Mouse (Mus musculus) myocyte (in vitro differentiated cells): ENCODE results near the gene Snrpc. TPM values are rescaled to one million over a fixed set of nuclear protein-coding genes. Genes with fewer than 3 reads are reported as not detected.

Experiments
- H3K27me3 ChIP-seq: one replicate; pipeline ENCODE4 v1.6.1; 2011; ENCODE audit not compliant: control insufficient read depth, insufficient read depth, insufficient read length
- H3K36me3 ChIP-seq: one replicate; pipeline ENCODE4 v1.6.1; 2011; ENCODE audit not compliant: control insufficient read depth, insufficient read depth
- H3K4me2 ChIP-seq: one replicate; pipeline ENCODE4 v1.6.1; 2011; ENCODE audit warnings: low read depth, control low read depth
- H3K4me3 ChIP-seq: one replicate; pipeline ENCODE4 v1.5.1; 2011; ENCODE audit warnings: mild to moderate bottlenecking, control low read depth, moderate library complexity
- H3K79me2 ChIP-seq: one replicate; pipeline ENCODE4 v1.6.1; 2011; ENCODE audit not compliant: control insufficient read depth, insufficient read depth
- H3ac ChIP-seq: one replicate; pipeline ENCODE4 v1.6.1; 2011; ENCODE audit not compliant: control insufficient read depth, insufficient read length
- CEBPB ChIP-seq: IDR thresholded peaks from 2 replicates; pipeline ENCODE4 v1.6.1; 2011; ENCODE audit warnings: mild to moderate bottlenecking, moderate library complexity; ENCODE audit not compliant: poor library complexity, insufficient read depth, severe bottlenecking
- E2F4 ChIP-seq: IDR thresholded peaks from one replicate; pipeline ENCODE4 v1.6.1; 2011; ENCODE audit warnings: mild to moderate bottlenecking, control low read depth, moderate library complexity; ENCODE audit not compliant: insufficient read depth
- MAX ChIP-seq: IDR thresholded peaks from one replicate; pipeline ENCODE4 v1.6.1; 2011; ENCODE audit warnings: low read depth, mild to moderate bottlenecking, control low read depth
- MYOD1 ChIP-seq, 3 experiments: IDR thresholded peaks; one replicate each; pipeline ENCODE4 v1.6.1; 2011; ENCODE audit warnings: control low read depth in 2 of 3, low read depth in 2 of 3, mild to moderate bottlenecking in 2 of 3, moderate library complexity in 1 of 3; ENCODE audit not compliant: insufficient read length in 2 of 3, control insufficient read depth in 1 of 3
- MYOG ChIP-seq, 3 experiments: IDR thresholded peaks; one replicate each; pipeline ENCODE4 v1.6.1; 2011; ENCODE audit warnings: control low read depth in 2 of 3, low read depth in 2 of 3, mild to moderate bottlenecking in 2 of 3; ENCODE audit not compliant: insufficient read length in 2 of 3, control insufficient read depth in 1 of 3, insufficient read depth in 1 of 3
- POLR2A ChIP-seq: IDR thresholded peaks from one replicate; pipeline ENCODE4 v1.6.1; 2011; ENCODE audit warnings: low read depth, mild to moderate bottlenecking, control low read depth, moderate library complexity; ENCODE audit not compliant: insufficient read length
- POLR2AphosphoS2 ChIP-seq: IDR thresholded peaks from one replicate; pipeline ENCODE4 v1.6.1; 2011; ENCODE audit warnings: low read depth, control low read depth; ENCODE audit not compliant: insufficient read length
- REST ChIP-seq: IDR thresholded peaks from one replicate; pipeline ENCODE4 v1.6.1; 2011; ENCODE audit warnings: mild to moderate bottlenecking, control low read depth, moderate library complexity; ENCODE audit not compliant: insufficient read depth, insufficient read length
- SRF ChIP-seq: IDR thresholded peaks from one replicate; pipeline ENCODE4 v1.6.1; 2011; ENCODE audit warnings: low read depth; ENCODE audit not compliant: control insufficient read depth, insufficient read length
- TCF12 ChIP-seq: IDR thresholded peaks from one replicate; pipeline ENCODE4 v1.6.1; 2011; ENCODE audit warnings: mild to moderate bottlenecking, control low read depth; ENCODE audit not compliant: poor library complexity, insufficient read depth, severe bottlenecking
- TCF3 ChIP-seq: IDR thresholded peaks from one replicate; pipeline ENCODE4 v1.6.1; 2011; ENCODE audit warnings: low read depth, control low read depth; ENCODE audit not compliant: insufficient read length
- USF1 ChIP-seq: IDR thresholded peaks from one replicate; pipeline ENCODE4 v1.6.1; 2011; ENCODE audit warnings: low read depth, mild to moderate bottlenecking, control low read depth, moderate library complexity
- polyA plus RNA-seq: library from polyadenylated mRNA; unstranded; fragments of >200 nt; fragmentation: generic; extraction: Trizol; gene quantifications from one replicate; pipeline ENCODE4 v1.2.1, GENCODE M21; 2012; ENCODE audit warnings: missing spikeins

The Snrpc gene
- polyA plus RNA-seq, 1 experiment = 251 TPM

- Histone ChIP-seq H3K27me3 (no peaks in the 10 kb centered on the region), H3ac (no peak overlapping the region), H3K79me2 (peaks cover 36% of the 10 kb centered on the region), H3K4me2 (no peak overlapping the region), H3K36me3 (peaks cover 16% of the 10 kb centered on the region), H3K4me3 (no peak overlapping the region)
- TF ChIP-seq SRF (no peak), MYOG (IDR thresholded peaks at IDR 0.05; ENCODE audit: control insufficient read depth in 1 of 3, insufficient read depth in 1 of 3, insufficient read length in 2 of 3, low read depth in 2 of 3) (no peak), POLR2AphosphoS2 (no peak), REST (no peak), TCF3 (no peak), MYOD1 (IDR thresholded peaks at IDR 0.05; ENCODE audit: control insufficient read depth in 1 of 3, insufficient read length in 2 of 3, low read depth in 2 of 3) (no peak), CEBPB (no peak), USF1 (no peak), TCF12 (no peak), MAX (no peak), POLR2A (no peak), E2F4 (no peak)
Measured at GRCm38 (mm10) chr17:27873583-27873982, 35.6 kb downstream of the Snrpc start.

- Histone ChIP-seq H3K79me2 (peaks cover 36% of the 10 kb centered on the region), H3ac (no peak overlapping the region), H3K4me2 (no peak overlapping the region), H3K4me3 (no peak overlapping the region), H3K27me3 (no peaks in the 10 kb centered on the region), H3K36me3 (peaks cover 11% of the 10 kb centered on the region)
- TF ChIP-seq CEBPB (no peak), TCF12 (no peak), POLR2A (no peak), POLR2AphosphoS2 (no peak)
Measured at GRCm38 (mm10) chr17:27874510-27874909, 36.6 kb downstream of the Snrpc start.

GRCm38 (mm10) chr17:27881518-27881917 lies 43.6 kb downstream of the Snrpc start:
- TF ChIP-seq MYOD1 (IDR thresholded peaks at IDR 0.05; ENCODE audit: control insufficient read depth in 1 of 3, insufficient read length in 2 of 3, low read depth in 2 of 3) (peak in 1 of 3 experiments; percentile 10), POLR2A (no peak)
- Histone ChIP-seq H3K27me3 (no peaks in the 10 kb centered on the region), H3K36me3 (peaks cover 16% of the 10 kb centered on the region), H3K4me3 (no peak overlapping the region), H3ac (no peak overlapping the region), H3K79me2 (no peaks in the 10 kb centered on the region), H3K4me2 (no peak overlapping the region)

- Histone ChIP-seq H3K4me2 (no peak overlapping the region), H3K79me2 (no peaks in the 10 kb centered on the region), H3ac (no peak overlapping the region), H3K27me3 (no peaks in the 10 kb centered on the region), H3K4me3 (no peak overlapping the region), H3K36me3 (peaks cover 12% of the 10 kb centered on the region)
- no peak for TF ChIP-seq MYOD1 (IDR thresholded peaks at IDR 0.05; ENCODE audit: control insufficient read depth in 1 of 3, insufficient read length in 2 of 3, low read depth in 2 of 3)
- TF ChIP-seq MAX = no peak
- no peak for TF ChIP-seq TCF3
- no peak for TF ChIP-seq MYOG (IDR thresholded peaks at IDR 0.05; ENCODE audit: control insufficient read depth in 1 of 3, insufficient read depth in 1 of 3, insufficient read length in 2 of 3, low read depth in 2 of 3)
- no peak for TF ChIP-seq USF1
- no peak for TF ChIP-seq E2F4
- no peak for TF ChIP-seq TCF12
Measured at GRCm38 (mm10) chr17:27883129-27883528, 45.2 kb downstream of the Snrpc start.

- Histone ChIP-seq H3K4me3 (no peak overlapping the region), H3K4me2 (no peak overlapping the region), H3K36me3 (peaks cover 12% of the 10 kb centered on the region), H3K27me3 (no peaks in the 10 kb centered on the region), H3K79me2 (no peaks in the 10 kb centered on the region), H3ac (no peak overlapping the region)
- TF ChIP-seq REST = no peak
- no peak for TF ChIP-seq CEBPB
- TF ChIP-seq POLR2AphosphoS2 = no peak
Measured at GRCm38 (mm10) chr17:27883994-27884393, 46.0 kb downstream of the Snrpc start.

- Histone ChIP-seq H3K36me3 (peaks cover 20% of the 10 kb centered on the region), H3K4me2 (no peak overlapping the region), H3K79me2 (no peaks in the 10 kb centered on the region), H3K4me3 (no peak overlapping the region), H3ac (no peak overlapping the region), H3K27me3 (no peaks in the 10 kb centered on the region)
- TF ChIP-seq MAX = no peak
- no peak for TF ChIP-seq TCF3
- no peak for TF ChIP-seq MYOD1 (IDR thresholded peaks at IDR 0.05; ENCODE audit: control insufficient read depth in 1 of 3, insufficient read length in 2 of 3, low read depth in 2 of 3)
- no peak for TF ChIP-seq SRF
- no peak for TF ChIP-seq CEBPB
- no peak for TF ChIP-seq POLR2A
- TF ChIP-seq TCF12 = no peak
- no peak for TF ChIP-seq USF1
- TF ChIP-seq E2F4 = no peak
Measured at GRCm38 (mm10) chr17:27886499-27887210, 48.7 kb downstream of the Snrpc start.
